9 mouse cellular contexts compared by ENCODE assay signal in the genomic region with DNA sequence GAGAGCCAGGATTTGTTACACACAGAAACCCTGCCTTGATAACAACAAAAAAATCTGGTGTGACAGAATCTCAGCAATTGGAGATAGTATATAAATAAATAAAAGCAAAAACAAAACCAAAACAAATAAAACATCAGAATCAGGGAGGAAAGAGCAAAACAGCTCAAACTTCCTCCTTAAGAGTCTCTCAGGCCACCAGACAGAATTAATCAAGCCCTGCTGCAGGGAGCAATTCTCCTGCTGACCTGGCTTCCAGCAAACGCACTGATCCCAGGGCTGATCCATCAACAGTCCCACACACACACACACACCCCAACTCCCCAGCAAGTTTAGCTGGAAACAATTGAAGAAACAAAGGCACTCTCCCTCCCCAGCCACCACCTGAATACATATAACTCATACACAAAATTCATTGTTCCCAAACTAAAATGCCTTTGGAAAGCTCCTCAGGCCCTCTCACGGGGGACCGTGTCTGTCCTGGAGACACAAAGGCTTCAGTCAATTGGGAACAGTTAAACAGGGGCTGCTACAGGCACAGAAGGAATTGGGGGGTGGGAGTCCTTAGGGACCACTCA. TPM values are rescaled to one million over a fixed set of nuclear protein-coding genes. Genes with fewer than 3 reads are reported as not detected.
DNase-seq lines count a peak whose midpoint lies in the region; ATAC-seq and TF ChIP-seq lines count a peak whose summit lies in the region.
"Had no signal": no experiment of that assay in that cellular context is flagged by ENCODE, and none has a peak within 500 bp of the region (broad histone marks: within the 10 kb centered on the region; RNA-seq: fewer than 3 reads in every experiment).

No protein-coding gene starts in this region.

- H3K27me3 ChIP-seq in testis, adult 2 months (ENCODE audit: control insufficient read depth, insufficient read depth, low read length): no peaks in the 10 kb centered on the region
- no peaks in the 10 kb centered on the region for H3K27me3 ChIP-seq in liver, embryonic 12.5 days (replicated peaks)

- H3K36me3 ChIP-seq in testis, adult 2 months (ENCODE audit: control insufficient read depth, insufficient read depth, low read length): no peaks in the 10 kb centered on the region
- peaks cover 16% of the 10 kb centered on the region; the same call in 1 of the 2 replicates for H3K36me3 ChIP-seq in liver, embryonic 12.5 days

- H3K4me3 ChIP-seq in gastrocnemius, adult 2 months: peak overlapping the region; percentile 51
- no peak overlapping the region for H3K4me3 ChIP-seq in testis, adult 2 months (ENCODE audit: control insufficient read depth, low read depth, low read length)
- H3K4me3 ChIP-seq in liver, embryonic 12.5 days: no peak overlapping the region; the same call in 1 of the 2 replicates

- peaks cover 7% of the 10 kb centered on the region for H3K4me1 ChIP-seq in testis, adult 2 months (ENCODE audit: control insufficient read depth, insufficient read depth, low read length)
- H3K4me1 ChIP-seq in liver, embryonic 12.5 days: peaks cover 71% of the 10 kb centered on the region

- H3K27ac ChIP-seq in gastrocnemius, adult 2 months: peak overlapping the region; percentile 96
- H3K27ac ChIP-seq in testis, adult 2 months (ENCODE audit: control insufficient read depth, insufficient read depth, low read depth, low read length): peak overlapping the region; percentile 12; the same call in 1 of the 2 replicates
- H3K27ac ChIP-seq in liver, embryonic 12.5 days: no peak overlapping the region; the same call in 1 of the 2 replicates

- peak overlapping the region; percentile 43 for H3K4me2 ChIP-seq in liver, embryonic 12.5 days

- no peak for ATAC-seq in liver, embryonic 12.5 days
- no peak for ATAC-seq in erythroblast, adult 5-6 weeks (replicated peaks; ENCODE audit: low FRiP score, poor library complexity, severe bottlenecking)

- H3K9me3 ChIP-seq in liver, embryonic 12.5 days (replicated peaks): no peaks in the 10 kb centered on the region

- WGBS in liver, embryonic 12.5 days (ENCODE audit: insufficient replicate concordance): 49% methylated on average over 3 of the region's 3 CpGs

- TF ChIP-seq CTCF in gastrocnemius, adult 2 months (IDR thresholded peaks at IDR 0.05): no peak
- no peak for TF ChIP-seq CTCF in testis, adult 2 months (IDR thresholded peaks at IDR 0.05; ENCODE audit: control insufficient read depth, insufficient read depth, insufficient replicate concordance, low read depth, low read length)

- no peak for TF ChIP-seq POLR2A in testis, adult 2 months (IDR thresholded peaks at IDR 0.05; ENCODE audit: control insufficient read depth, low read depth, low read length)

- intact Hi-C loops in gastrocnemius, adult 2 months (cut with DNase I): no loop called here

- no peak for DNase-seq in gastrocnemius, adult 2 months
- no peak for DNase-seq in gastrocnemius, adult 8-10 months (ENCODE audit: low spot score in 2 of 2)
- DNase-seq in testis, postnatal 14 days (ENCODE audit: low spot score): no peak
- peak; percentile 31 for DNase-seq in testis, postnatal 10 days (ENCODE audit: low spot score)
- DNase-seq in urinary bladder, postnatal 10 days (ENCODE audit: low spot score): no peak
- DNase-seq: right cerebral cortex, postnatal 14 days had no signal

- no peak overlapping the region; the same call in 1 of the 2 replicates for H3K9ac ChIP-seq in liver, embryonic 12.5 days

RNA-seq across cellular contexts. Expression of a gene that starts 3.8 kb away (rescaled TPM):
- 1 to 10 TPM; 6.8 to 7.1 TPM for total RNA-seq in gastrocnemius, adult 2 months (2021)
- total RNA-seq in gastrocnemius, adult 8-10 months (2022): 1 to 10 TPM; 3.7 to 6.8 (median 5.6) TPM
- 5.9 and 7.3 TPM in 2 replicates for polyA plus RNA-seq in testis, adult 2 months (2012; rRNA removed)
- polyA plus RNA-seq in liver, embryonic 12.5 days (2016; fragmentation: Nextera tagmentation; extraction: Ambion mirVana): 2.9 and 3.3 TPM in 2 replicates
- 6.5 and 20.9 TPM in 2 replicates for total RNA-seq in erythroblast, adult 5-6 weeks (2015; ENCODE audit: low replicate concordance)
- total RNA-seq in erythroblast, adult 5-6 weeks (2017; ENCODE audit: low replicate concordance): 0.14 and 2.2 TPM in 2 replicates

RNA-seq across cellular contexts. Expression of a gene that starts 17.7 kb away (rescaled TPM):
- total RNA-seq in gastrocnemius, adult 2 months (2021): not detected
- total RNA-seq in gastrocnemius, adult 8-10 months (2022): not detected
- 98.8 and 100 TPM in 2 replicates for polyA plus RNA-seq in testis, adult 2 months (2012; rRNA removed)
- polyA plus RNA-seq in liver, embryonic 12.5 days (2016; fragmentation: Nextera tagmentation; extraction: Ambion mirVana): not detected in 2 replicates
- not detected in 2 replicates for total RNA-seq in erythroblast, adult 5-6 weeks (2015; ENCODE audit: low replicate concordance)
- total RNA-seq in erythroblast, adult 5-6 weeks (2017; ENCODE audit: low replicate concordance): 0.28 TPM in 1 of 2 replicates, not detected in the other

RNA-seq across cellular contexts. Expression of a gene that starts 54.3 kb away (rescaled TPM):
- total RNA-seq in gastrocnemius, adult 2 months (2021): 100 to 1,000 TPM in 1 of 2 experiments, 10 to 100 TPM in 1; 99.2 to 113 TPM
- 100 to 1,000 TPM; 105 to 140 (median 115) TPM for total RNA-seq in gastrocnemius, adult 8-10 months (2022)
- 134 and 145 TPM in 2 replicates for polyA plus RNA-seq in testis, adult 2 months (2012; rRNA removed)
- polyA plus RNA-seq in liver, embryonic 12.5 days (2016; fragmentation: Nextera tagmentation; extraction: Ambion mirVana): 163 and 165 TPM in 2 replicates
- total RNA-seq in erythroblast, adult 5-6 weeks (2015; ENCODE audit: low replicate concordance): 106 and 149 TPM in 2 replicates
- total RNA-seq in erythroblast, adult 5-6 weeks (2017; ENCODE audit: low replicate concordance): 82.2 and 96.3 TPM in 2 replicates
